Mouse (Mus musculus) C2C12 (cell line): ENCODE data around the gene Cnnm3.

ENCODE experiments used
- CEBPB ChIP-seq: IDR thresholded peaks from one replicate; pipeline ENCODE4 v1.6.1; 2011; ENCODE audit warnings: low read depth, mild to moderate bottlenecking, control low read depth, moderate library complexity
- CTCF ChIP-seq: IDR thresholded peaks from one replicate; pipeline ENCODE4 v1.5.1; 2011; ENCODE audit not compliant: control insufficient read depth, insufficient read depth, insufficient read length
- MAX ChIP-seq: IDR thresholded peaks from one replicate; pipeline ENCODE4 v1.6.1; 2011; ENCODE audit warnings: mild to moderate bottlenecking, control low read depth
- USF1 ChIP-seq: IDR thresholded peaks from one replicate; pipeline ENCODE4 v1.6.1; 2011; ENCODE audit warnings: low read depth, mild to moderate bottlenecking, control low read depth, moderate library complexity

- TF ChIP-seq CTCF: no peak
- no peak for TF ChIP-seq CEBPB
- no peak for TF ChIP-seq MAX
- peak; percentile 17 for TF ChIP-seq USF1
These were observed 60.0 kb downstream of the Cnnm3 start for GRCm38 (mm10) chr1:36571627-36572026.
